Mouse (Mus musculus): Measurements from ENCODE around the gene Katnal1.

DNA sequence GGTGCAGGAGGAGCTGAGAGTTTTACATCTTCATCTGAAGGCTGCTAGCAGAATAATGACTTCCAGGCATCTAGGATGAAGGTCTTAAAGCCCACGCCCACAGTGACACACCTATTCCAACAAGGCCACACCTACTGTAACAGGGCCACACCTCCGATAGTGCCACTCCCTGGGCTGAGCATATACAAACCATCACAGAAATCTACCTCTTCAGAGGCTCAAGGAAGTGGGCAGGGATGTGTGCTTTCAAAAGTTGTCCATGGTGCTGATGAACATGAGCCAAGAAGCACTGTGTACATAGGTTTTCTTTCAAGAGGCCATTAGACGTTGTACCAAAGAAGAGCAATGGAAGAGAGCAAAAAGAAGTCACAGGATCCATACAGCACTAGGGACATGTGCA is 71.6 kb downstream of the Katnal1 start:
- TF ChIP-seq CTCF (IDR thresholded peaks at IDR 0.05) (no peak), EP300 (IDR thresholded peaks at IDR 0.05) (no peak)
